Mouse (Mus musculus) heart, postnatal 25 days (tissue): ENCODE measurements around the gene BC107364. TPM values are rescaled to one million over a fixed set of nuclear protein-coding genes. Genes with fewer than 3 reads are reported as not detected.
"Not testable (repeated sequence)": the region's sequence is repeated elsewhere in the genome, so short reads cannot be mapped to it uniquely, and the experiment has no call there.

Experiments
- DNase-seq: peaks from one replicate; pipeline ENCODE4 v3.0.0; 2022; ENCODE audit warnings: low spot score
- intact Hi-C: fragments of 180-260 bp; cut with DNase I; formaldehyde crosslinking; loops from one replicate; pipeline ENCODE4 v1.15.1; 2025
- total RNA-seq, 2 experiments: library from RNA; stranded (reverse); gene quantifications; 2 replicates each; pipeline ENCODE4 v1.2.3; 2021

BC107364 gene
- total RNA-seq, 2 experiments from 2014 or later = not detected

DNA sequence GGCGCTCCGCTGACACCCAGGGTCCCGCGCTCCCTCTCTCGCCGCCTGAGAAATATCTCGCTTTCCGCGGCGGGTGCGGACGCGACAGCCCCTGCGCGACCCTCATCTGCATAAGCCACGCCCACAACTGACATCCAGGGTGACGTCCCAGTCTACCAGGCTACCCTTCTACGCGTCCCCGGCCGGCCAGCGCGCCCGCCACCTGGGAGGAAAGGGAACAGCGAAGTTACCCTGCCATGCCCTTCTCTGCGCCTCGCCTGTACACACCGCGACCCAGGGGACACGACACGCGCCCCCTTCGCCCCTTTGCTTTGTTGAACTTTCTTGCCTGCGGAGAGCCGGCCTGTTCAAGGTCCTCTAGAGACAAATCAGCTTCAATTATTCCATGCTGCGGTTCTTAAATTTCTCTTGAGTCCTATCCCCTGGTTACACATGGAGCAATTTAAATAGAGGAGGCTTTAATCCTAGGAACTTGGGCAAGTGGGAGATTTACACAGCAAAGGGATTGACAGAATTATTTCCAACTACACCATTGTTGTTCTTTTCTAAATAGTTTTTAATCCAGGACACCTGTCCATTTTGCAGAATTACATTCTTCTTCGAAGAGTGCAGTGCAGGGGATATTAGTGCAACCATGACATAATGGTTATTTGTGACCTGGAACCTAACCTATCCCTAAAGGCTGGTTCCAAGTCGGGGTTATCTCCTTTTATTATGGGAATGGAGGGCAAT lies 34.9 kb upstream of the BC107364 start:
- intact Hi-C loops, DNase-seq: not testable (repeated sequence)

DNA sequence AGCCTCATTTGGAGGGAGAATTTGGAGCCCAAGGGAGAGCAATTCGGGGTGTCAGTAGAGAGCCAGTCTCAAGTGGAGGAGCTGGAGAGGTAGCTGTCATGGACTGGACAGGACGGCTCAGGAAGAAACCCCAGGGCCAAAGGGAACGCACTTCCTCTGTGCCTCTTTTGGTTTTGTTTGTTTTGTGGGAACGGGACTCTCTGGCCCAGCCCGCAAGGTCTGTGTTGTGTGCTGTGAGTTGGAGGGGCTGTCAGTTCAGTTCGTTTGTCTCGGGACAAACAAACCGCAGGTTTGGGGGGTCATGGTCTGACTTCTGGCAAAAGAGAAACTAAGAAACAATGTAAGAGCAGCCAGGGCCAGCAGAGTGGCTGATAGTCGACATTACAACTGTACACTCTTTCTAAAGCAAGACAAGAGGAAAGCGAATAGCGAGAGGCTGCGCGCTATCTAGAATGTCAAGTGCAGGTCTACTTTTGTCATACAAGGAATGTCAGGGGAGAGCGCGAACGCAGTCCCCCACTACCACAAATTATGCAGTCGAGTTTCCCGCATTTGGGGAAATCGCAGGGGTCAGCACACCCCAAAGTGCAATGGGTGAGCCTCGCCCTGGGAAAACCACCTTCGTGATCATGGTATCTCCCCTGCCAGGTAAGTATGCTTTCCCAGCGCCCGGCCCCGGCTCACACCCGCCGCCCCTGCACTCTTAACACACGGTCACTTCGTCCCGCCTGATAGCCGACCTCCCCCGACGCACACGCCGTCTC lies 34.1 kb upstream of the BC107364 start:
- DNase-seq, intact Hi-C loops: not testable (repeated sequence)

DNA sequence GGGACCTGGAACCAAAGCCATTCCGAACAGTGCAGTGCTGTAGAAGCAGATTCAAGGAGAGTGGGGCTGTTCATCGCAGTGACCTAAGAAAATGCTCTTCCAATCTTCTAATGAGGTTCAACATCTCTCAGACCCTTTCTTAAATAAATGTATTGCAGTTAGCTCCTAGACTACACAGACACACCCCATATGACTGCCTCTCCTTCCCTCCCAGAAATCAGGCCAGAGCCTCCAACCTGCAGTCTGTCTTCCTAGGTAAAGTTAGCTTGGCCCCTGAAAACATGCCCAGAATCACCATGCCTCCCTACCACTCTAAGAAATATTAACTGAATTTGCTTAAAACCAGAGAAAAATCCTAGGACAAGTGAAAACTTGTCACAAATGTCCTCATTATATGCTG lies 33.3 kb upstream of the BC107364 start:
- DNase-seq = no peak
- intact Hi-C loops = no loop called here

DNA sequence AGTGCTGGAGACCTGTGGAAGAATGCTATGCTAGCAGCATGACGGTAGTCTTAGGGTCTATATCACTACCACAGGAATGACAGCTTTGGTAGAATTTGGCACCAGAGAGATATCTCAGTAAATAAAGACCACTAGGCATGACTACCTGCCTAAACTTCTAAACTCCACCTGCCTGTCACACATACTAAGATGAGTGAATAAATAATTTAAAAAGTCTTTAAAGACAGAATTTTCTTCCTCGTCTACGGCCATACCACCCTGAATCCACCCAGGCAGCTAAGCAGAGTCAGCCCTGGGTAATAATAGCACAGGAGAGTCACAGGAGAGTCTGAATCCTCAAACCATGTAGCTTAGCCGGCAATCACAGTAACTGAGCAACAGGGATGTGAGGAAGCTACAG lies 32.8 kb upstream of the BC107364 start:
- intact Hi-C loops = no loop called here
- no peak for DNase-seq

DNA sequence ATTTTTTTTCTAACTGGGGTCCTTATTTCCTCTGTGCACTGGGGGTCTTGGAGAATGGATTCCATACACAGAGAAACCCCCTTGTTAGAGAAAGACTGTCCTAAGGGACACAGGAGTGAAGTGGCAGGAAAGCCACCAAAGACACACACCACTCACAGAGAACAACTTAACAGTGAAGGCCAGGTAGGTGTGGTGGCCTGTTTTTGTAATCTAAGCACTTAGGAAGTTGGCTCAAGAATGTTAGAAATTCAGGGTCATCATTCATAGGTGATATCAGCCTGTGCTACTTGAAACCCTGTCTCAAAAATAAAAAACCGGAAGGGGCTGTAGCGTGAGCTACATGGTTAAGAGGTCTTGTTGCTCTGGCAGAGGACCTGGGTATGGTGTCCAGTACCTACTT lies 31.8 kb upstream of the BC107364 start:
- intact Hi-C loops = no loop called here
- no peak for DNase-seq

DNA sequence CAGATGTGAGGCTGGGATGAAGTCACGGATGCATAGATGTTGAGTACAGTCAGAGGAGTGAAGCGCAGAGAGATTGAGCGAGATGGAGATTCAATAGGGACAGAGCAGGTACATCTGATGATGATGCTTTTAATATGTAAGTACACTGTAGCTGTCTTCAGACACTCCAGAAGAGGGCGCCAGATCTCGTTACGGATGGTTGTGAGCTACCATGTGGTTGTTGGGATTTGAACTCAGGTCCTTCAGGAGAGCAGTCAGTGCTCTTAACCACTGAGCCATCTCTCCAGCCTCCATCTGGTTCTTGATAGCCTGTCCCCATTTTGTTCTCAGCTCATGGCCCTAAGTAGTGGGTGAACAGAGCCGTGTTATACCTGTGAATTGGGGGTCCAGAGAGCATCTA lies 30.9 kb upstream of the BC107364 start:
- intact Hi-C loops = not testable (repeated sequence)

DNA sequence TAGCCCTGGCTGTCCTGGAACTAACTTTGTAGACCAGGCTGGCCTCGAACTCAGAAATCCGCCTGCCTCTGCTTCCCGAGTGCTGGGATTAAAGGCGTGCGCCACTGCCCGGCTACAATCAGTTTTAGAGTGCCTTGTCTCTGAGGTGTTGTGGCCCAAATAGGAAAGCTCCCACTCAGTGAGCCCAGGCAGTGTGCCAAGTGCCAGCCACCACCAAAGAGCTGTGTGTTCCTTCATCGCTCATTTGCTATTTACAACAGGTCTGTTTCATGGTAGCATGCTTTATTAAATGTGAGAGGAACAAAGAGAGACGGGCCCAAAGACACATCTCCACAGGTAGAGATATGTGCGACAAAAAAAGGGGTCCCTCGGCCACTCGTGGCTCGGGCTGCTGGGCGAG lies 30.3 kb upstream of the BC107364 start:
- DNase-seq = no peak
- intact Hi-C loops = no loop called here

More for the DNA sequence above, 30.9 kb upstream of the BC107364 start:
- not testable (repeated sequence) for DNase-seq

DNA sequence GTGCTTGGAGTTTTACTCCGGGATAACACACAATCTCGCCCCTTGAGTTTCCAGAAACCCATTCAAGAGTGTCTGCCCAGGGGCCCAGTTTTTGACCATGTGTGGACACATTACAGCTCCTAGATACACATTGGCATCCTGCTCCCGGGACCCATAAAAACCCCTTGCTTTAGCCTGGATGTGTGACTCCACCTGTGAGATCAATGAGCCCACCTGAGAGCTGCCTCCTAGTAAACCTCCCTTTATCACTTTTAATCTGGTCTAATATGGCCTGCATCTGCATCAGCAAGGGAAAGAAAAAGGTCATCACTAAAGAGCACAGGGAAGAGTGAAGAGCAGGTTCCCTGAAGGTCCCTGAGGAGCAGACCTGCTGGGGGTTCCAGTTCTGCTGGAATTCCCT lies 29.8 kb upstream of the BC107364 start:
- intact Hi-C loops = no loop called here
- DNase-seq = no peak

DNA sequence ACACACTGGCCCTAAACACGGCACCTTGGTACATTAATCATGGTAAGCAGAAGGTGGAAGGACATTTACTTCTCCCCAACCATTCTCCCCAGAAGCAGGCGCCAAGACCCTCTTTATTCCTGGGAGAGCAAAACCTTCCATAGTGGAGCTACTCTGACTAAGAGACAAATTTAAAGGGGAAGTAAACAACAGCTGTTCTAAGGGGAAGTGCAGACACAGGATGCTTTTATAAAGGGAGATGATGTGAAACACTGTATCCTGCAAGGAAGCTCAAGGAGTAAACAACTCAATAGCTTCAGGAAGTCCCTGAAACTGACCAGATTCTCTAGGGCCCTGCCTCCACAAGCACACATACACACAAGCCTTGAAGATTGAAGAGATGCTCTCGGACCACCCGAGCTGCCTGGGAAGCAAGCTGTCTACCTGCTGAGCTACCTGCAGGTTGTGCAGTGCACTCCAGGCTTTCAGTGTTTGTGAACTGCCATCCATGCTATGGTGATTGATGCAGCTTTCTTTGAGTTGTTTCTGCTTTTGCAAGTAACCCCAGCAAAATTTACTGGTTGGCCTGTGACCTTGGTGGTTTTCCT lies 28.7 kb upstream of the BC107364 start:
- intact Hi-C loops = no loop called here
- no peak for DNase-seq

DNA sequence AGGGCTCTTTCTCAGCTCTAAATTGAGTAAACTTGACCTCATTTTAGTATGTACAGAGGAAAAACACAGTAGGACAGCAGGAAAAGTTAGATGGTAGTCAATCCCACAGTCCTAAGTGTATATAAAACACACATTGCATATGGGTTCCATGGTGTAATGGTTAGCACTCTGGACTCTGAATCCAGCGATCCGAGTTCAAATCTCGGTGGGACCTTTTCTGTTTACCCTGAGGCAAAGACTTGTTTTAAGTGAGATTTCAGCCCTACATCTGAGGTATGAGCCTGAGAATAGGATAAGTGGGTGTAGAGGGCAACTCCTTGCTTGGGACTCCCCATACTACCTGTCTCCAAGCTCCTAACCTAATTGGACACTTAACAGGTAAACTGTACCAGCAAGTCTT lies 27.1 kb upstream of the BC107364 start:
- no peak for DNase-seq
- intact Hi-C loops = no loop called here

DNA sequence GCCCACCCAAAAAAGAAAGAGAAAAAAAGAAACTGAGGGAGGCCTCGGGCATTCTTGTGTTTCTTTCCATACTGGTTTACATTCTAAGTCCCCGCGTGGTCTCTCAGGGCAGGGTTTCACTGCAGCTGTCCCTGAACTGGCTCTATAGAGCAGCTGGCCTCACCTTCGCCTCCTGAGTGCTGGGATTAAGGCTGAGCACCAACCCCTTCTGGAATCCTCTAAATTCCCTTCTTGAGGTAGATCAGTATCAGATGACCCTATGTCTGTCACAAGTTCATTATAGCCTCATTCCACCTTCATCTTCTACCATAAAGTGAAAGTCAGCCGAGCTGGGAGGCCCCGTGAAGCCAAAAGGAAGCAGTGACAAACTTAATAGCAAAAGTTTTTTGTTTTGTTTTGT lies 25.5 kb upstream of the BC107364 start:
- intact Hi-C loops = loop anchor here (2.0 kb wide), 1 partner anchor 45 kb away; no protein-coding TSS in a partner anchor
- no peak for DNase-seq

DNA sequence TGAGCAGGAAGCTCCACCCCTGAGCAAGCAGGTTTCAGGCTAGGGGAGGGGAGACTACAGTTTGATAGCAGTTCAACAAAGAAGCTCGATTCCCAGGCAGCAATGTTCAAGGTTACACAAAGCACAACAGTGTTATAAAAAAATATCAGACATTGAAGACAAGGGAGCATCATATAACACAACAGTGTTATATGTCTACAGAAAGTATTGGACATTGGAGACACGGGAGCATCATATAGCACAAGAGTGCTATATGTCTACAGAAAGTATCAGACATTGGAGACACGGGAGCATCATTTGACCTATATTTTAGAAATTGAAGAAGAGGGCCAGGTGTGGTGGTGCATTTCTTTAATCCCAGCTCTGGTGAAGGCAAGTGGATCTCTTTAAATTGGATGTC lies 25.0 kb upstream of the BC107364 start:
- DNase-seq = no peak
- intact Hi-C loops = loop anchor here (2.0 kb wide), 1 partner anchor 44 kb away; no protein-coding TSS in a partner anchor

DNA sequence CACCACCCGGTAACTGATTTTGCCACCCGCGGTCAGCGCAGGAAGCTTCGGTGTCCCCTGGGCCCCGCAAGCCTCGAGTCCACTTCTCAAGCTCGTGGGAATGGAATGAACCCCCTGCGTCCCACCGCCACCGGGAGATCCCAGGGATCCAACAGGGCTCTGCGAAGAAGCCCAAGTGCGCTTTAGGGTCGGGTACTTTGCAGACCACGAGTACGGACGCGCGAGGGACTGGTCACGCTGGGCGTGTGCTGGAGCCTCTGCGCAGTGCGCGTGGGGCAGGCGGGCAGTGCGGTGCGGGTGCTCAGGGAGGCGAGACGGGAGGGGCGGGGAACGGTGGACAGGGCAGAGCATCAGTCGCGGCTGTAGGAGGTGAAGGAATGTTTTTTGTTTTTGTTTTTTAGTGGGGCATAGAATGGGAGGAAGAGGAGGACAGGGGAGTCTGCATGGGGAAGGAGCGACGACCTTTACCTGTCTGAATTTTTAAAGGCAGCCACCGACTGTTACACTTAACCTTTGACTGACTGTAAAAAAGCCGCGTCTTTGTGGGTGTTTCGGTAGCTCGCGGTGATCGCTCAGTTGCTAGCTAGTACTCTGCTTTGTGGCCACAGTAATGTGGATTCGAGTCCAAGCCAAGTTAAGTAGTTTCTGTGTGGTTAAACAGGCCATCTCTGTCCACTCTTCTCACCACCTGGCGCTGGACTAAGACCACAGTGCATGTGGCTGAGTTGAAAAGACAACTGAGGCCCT lies 23.0 kb upstream of the BC107364 start:
- intact Hi-C loops = no loop called here
- DNase-seq = no peak

DNA sequence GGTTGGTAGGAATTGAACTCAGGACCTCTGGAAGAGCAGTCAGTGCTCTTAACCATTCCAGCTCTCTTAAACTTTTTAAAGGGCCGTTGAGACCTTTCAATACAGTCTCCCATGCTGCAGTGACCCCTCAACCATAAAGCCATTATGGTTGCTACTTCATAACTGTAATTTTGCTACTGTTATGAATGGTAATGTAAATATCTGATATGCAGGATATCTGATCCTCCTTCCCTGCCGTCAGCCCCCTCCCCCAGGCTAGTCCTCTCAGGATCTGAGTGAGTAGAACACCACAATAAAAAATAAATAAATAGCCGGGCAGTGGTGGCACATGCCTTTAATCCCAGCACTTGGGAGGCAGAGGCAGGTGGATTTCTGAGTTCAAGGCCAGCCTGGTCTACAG lies 21.4 kb upstream of the BC107364 start:
- intact Hi-C loops, DNase-seq: not testable (repeated sequence)

DNA sequence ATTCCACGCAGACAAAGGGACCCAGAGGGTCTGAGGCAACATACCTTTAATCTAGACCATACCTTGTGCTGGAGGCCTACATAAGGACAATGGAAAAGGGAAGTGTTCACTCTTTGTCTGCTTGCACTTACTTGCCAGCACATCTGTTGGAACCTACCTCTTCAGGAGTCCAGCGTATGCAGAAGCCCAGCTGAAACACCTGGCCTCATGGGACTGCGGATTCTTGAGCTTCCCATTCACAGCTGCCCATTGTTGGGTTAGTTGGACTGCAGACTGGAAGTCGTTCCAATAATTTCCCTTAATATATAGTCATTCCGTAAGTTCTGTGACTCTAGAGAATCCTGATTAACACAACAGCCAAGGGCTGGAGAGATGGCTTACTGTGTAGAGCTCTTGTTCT lies 20.0 kb upstream of the BC107364 start:
- no peak for DNase-seq
- intact Hi-C loops = no loop called here

DNA sequence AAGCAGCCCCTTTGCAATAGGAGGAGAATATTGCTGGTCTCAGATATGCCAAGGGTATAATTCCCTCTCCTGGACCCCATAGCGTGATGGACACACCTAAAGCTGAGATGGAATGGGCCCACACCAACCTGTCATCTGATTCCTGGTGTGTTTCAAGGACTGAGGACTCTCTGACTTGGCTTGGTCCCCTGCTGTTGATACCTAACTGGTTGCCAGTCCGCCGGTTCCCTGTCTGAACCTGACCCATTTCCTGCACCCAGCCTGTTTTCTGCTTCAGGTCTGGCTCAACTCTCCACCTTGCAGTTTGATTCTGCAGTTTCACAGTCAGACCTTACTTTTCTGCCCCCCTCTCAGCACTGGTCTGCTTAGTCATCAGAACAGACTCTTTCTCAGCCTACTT lies 17.5 kb upstream of the BC107364 start:
- no peak for DNase-seq
- intact Hi-C loops = no loop called here

DNA sequence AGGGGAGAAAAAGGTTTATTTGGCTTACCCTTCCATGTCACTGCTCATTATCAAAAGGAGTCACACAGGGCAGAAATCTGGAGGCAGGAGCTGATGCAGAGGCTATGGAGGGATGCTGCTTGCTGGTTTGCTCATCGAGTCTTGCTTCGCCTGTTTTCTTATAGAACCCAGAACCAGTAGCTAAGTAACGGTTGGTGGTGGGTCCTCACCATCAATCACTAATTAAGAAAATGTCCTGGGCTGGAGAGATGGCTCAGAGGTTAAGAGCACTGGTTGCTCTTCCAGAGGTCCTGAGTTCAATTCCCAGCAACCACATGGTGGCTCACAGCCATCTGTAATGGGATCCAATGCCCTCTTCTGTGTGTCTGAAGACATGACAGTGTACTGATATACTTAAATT lies 16.2 kb upstream of the BC107364 start:
- intact Hi-C loops, DNase-seq: not testable (repeated sequence)

DNA sequence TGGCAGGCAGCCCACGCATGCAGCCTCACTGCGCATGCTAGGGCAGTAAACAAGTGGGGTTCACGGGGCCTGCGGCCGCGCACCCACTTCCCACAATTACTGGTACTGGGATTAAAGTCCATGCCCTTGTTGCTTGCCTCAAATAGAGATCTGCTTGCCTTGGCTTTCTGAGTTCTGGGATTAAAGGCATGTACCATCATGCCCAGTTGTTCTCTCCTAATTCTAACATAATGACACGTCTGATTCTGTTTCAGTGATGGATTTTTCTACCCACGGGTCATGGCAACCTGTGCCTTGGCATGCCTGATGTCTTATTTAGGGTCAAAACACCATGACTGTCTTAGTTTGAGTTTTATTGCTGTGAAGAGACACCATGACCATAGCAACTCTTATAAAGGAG lies 15.5 kb upstream of the BC107364 start:
- intact Hi-C loops = no loop called here

DNA sequence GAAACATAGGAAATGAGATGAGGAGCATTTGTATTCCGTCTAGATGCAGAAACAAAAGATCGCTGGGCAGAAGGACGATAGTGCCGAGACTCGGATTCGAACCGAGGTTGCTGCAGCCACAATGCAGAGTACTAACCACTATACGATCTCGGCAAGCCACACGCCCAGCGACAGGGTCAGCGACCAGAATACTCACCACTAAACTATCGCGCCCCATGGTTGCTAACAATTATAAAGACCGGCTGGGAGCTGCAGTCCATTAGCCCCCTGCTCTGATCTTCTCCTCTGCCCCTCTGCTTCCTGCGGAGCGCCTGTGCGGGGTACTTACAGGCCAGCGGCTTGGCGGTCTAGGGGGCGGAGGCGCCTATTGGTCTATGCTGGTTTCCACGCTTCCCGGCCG lies 11.8 kb upstream of the BC107364 start:
- intact Hi-C loops = no loop called here
- no peak for DNase-seq

More for the DNA sequence above, 15.5 kb upstream of the BC107364 start:
- DNase-seq = no peak

DNA sequence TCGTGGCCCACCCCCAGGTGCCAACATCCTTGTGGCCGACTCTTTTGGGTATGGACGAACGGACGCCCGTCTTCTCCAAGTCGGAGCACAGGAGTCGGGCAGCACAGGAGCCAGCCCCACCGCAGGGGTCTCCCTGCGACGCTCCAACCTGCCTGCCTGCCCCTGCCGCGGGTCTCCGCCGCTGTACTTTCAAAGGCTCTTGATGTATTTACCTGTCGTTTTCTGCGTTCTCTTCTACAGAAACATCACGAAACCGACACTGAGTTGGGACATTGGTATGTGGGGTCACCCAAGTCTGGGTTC lies 8.4 kb upstream of the BC107364 start:
- DNase-seq, intact Hi-C loops: not testable (repeated sequence)
